Mouse (Mus musculus): ENCODE measurements around the gene Tbx3.
A peak's percentile ranks its signal among the peaks of the same experiment; 100 is the strongest.

Gene Tbx3

GRCm38 (mm10) chr5:119661474-119661873 is 9.0 kb upstream of the Tbx3 start:
- no peak for DNase-seq (ENCODE audit: low spot score in 2 of 2)

DNA sequence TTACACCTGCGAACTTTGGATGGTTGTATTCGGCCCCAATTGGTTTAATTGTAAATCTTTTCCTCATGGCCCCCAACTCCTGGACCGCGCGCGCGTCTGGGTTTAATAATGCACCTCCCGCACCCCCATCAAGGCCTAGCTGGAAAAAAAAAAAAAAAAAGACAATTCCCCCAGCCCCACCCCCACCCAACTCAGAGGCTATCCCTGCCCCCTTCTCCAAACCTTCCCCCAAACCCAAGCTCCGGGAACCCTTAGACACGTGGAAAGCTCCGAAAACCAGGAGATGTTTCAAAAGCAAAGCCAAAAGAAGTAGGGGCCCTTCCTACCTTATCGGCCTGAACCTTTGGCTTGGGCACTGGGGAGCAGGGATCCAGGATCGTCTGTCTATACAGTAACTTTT is 8.1 kb upstream of the Tbx3 start:
- DNase-seq (ENCODE audit: low spot score in 2 of 2), result no peak

DNA sequence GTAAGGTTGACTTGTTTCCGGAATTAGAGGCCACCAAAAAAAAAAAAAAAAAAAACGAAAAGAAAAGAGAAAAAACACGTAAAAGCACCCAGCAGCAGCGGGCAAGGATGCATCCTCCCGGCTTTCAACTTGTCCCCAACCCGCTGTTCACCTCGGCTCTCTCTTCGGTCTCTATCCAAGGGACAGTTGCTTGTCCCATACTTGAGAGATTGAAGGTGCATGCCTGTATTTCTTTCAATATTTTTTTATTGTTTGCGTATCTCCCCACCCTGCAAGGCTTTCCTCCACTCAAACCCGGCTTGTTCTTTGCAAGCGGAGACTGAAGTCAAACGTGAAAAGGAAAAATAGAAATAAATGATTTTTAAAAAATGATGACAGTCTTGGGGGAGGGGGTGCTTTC is 7.7 kb upstream of the Tbx3 start:
- no peak for DNase-seq (ENCODE audit: low spot score in 2 of 2)

DNA sequence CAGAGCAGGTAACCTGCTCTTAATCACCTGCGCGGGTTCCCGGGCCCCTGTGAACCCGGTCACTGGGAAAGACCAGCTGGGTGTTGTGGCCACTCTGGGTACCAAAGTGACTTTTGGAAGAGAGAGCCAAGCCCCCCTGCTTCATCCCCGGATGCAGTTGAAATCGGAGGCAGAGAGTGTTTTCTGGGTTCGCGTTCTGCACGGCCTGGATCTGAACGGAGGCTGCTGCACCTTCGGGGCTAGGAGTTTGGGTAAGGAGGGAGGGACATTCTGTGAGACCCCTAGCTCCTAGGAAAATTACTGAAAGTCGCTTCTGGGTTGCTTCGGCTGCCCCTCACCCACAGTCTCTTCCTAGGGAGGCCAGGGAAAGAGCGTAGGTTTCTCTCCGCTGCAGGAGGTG is 7.2 kb upstream of the Tbx3 start:
- DNase-seq (ENCODE audit: low spot score in 2 of 2), result no peak

GRCm38 (mm10) chr5:119663747-119664146 is 6.7 kb upstream of the Tbx3 start:
- DNase-seq (ENCODE audit: low spot score in 2 of 2), result no peak

DNA sequence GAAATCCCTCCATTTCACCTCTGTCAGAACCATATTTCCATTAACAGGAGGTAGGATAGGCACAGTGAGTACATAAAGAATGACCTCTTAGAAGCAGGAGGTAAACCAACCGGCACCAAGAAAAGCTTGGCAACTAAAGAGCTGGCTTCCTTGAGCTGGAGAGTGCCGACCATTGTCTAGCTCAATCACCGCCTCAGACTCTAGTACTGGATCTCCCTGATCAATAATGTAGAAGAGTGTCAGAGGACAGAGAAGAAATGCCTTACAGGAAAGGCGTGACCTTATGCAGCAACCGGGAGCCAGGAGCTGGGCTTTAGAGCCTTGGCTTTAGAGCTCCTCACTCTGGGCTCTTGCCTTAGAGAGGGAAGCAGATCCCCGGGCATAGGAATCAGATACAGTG is 4.7 kb upstream of the Tbx3 start:
- DNase-seq (ENCODE audit: low spot score in 2 of 2), result no peak

GRCm38 (mm10) chr5:119667356-119667940 is 3.0 kb upstream of the Tbx3 start:
- no peak for DNase-seq (ENCODE audit: low spot score in 2 of 2)

GRCm38 (mm10) chr5:119668191-119668912 is 2.1 kb upstream of the Tbx3 start:
- no peak for DNase-seq (ENCODE audit: low spot score in 2 of 2)

GRCm38 (mm10) chr5:119668913-119669411 is 1.5 kb upstream of the Tbx3 start:
- DNase-seq (ENCODE audit: low spot score in 2 of 2), result no peak

GRCm38 (mm10) chr5:119669741-119670565 is 516 bp upstream of the Tbx3 start:
- peak in 1 of 2 experiments; percentile 29 for DNase-seq (ENCODE audit: low spot score in 2 of 2)

DNA sequence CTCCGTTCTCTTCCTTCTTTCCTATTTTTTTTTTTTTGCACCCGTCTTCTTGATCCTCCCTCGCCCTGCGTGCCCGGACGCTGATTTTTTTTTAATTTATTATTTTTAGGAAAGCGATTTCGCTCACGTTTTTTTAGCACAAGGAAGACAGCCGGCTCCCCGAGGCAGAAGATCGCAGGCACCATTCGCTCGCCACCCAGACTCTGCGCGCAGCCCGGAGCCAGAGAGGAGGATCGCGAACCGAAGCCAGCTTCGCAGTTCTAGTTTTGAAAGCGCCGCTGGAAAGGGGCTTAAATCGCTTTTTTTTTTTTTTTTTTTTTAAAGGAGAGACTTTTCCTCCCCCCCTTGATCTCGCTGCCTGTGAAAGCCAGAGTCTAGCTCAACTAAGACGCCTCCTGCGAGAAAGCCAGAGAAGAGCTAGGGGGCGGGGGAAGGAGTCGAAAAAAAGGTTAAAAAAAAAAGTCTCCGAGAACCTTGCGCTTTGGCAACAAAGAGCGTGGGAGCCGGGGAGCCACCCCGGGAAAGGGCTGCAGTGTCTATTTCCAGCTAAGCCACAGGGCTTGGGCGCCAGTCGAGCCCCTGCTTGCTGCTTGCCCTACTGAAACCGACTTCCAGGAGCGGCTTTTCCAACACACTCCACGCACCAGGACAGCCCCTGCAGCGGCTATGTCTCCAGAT is 794 bp downstream of the Tbx3 start:
- DNase-seq (ENCODE audit: low spot score in 2 of 2), result no peak

- DNase-seq (ENCODE audit: low spot score in 2 of 2), result no peak
Observed at GRCm38 (mm10) chr5:119671965-119672347, 1.5 kb downstream of the Tbx3 start.

GRCm38 (mm10) chr5:119672348-119672983 is 2.0 kb downstream of the Tbx3 start:
- no peak for DNase-seq (ENCODE audit: low spot score in 2 of 2)

- no peak for DNase-seq (ENCODE audit: low spot score in 2 of 2)
Observed at GRCm38 (mm10) chr5:119672984-119673600, 2.6 kb downstream of the Tbx3 start.

DNA sequence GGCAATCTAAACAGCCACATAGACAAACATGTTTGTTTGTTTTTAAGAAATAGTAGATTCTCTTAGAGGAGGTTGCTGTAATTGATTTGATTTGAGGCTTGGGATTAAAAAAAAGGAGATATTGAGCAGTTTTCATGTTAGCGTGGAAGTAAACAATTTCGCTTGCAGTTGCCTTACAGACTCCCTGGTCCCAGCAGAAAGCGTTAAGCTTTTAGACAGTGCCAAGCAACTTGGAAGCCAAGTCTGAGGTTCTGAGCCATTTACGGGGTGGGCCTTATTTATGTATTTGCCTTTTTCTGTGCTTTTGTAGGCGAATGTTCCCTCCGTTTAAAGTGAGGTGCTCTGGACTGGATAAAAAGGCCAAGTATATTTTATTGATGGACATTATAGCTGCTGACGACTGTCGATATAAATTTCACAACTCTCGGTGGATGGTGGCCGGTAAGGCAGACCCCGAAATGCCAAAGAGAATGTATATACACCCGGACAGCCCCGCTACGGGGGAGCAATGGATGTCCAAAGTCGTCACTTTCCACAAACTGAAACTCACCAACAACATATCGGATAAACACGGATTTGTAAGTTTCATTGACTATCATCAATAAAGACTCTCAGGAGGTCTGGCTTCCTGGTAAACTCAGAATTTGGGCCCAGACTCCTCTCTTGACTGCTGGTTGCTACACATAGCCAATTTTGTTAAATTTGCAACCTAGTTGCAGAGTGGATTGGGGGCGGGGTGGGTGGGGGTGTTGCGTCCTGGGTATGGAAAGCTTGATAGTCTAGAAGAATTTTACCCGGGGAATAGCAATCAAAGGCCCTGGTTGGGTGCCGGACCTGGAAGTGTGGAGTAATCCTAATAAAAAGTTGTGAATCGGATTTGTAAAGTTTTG is 3.5 kb downstream of the Tbx3 start:
- DNase-seq (ENCODE audit: low spot score in 2 of 2), result no peak

- no peak for DNase-seq (ENCODE audit: low spot score in 2 of 2)
Observed at GRCm38 (mm10) chr5:119674606-119675330, 4.3 kb downstream of the Tbx3 start.

- DNase-seq (ENCODE audit: low spot score in 2 of 2), result no peak
Observed at GRCm38 (mm10) chr5:119676245-119676644, 5.8 kb downstream of the Tbx3 start.

DNA sequence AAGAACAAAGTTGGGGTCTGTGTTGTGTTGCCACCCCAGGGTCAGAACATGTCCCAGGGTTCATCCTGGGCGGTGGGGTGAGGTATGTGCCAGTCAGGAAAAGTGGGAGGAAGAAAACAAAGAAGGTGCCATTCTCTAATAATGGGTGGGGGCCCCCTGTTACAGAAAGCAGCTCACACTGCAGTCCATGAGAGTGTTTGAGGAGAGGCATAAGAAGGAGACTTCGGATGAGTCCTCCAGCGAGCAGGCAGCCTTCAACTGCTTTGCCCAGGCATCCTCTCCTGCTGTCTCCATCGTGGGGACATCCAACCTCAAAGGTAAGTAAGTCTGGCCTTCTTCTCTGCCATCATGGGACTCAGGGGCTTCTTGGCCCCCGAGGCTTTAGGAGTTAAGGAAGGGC is 8.0 kb downstream of the Tbx3 start:
- no peak for DNase-seq (ENCODE audit: low spot score in 2 of 2)

DNA sequence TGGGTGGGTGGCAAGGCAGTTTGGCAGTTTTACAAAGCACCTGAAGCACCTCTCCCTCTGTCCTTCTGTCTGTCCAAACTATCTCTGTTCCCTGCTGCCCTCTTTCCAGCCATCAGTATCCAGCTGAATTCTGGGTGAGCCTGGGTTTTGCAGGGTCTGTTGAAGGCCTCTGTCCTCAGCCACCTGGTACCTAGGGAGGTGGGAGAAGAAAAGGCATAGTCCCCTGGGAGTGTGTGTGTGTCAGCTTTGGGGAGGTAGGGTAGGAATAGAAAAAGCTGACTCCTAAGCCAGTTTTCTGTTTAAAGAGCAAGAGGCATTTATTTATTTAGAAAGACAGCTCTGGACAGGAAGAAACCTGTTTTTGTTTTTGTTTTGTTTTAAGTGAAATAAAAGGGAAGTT is 8.6 kb downstream of the Tbx3 start:
- no peak for DNase-seq (ENCODE audit: low spot score in 2 of 2)
